Mouse (Mus musculus) stomach, embryonic 15.5 days (tissue): ENCODE measurements around the gene Tcte2. TPM values are rescaled to one million over a fixed set of nuclear protein-coding genes. Genes with fewer than 3 reads are reported as not detected.
A peak's percentile ranks its signal among the peaks of the same experiment; 100 is the strongest.

Experiments used
- ATAC-seq: fragments of 200-750 bp; cut with Nextera tagmentation; 2 replicates; pipeline ENCODE4 v1.8.0; 2017; ENCODE audit warnings: low read depth, moderate number of reproducible peaks, moderate TSS enrichment; ENCODE audit not compliant: insufficient read depth, low FRiP score
- H3K27ac ChIP-seq: fragments of 300-500 bp; sonication (generic); 2 replicates; pipeline ENCODE4 v1.5.1; 2015; ENCODE audit warnings: mild to moderate bottlenecking, inconsistent platforms
- H3K27me3 ChIP-seq: fragments of 300-500 bp; sonication (generic); replicated peaks from 2 replicates; pipeline ENCODE4 v1.6.1; 2015; ENCODE audit warnings: inconsistent platforms
- H3K36me3 ChIP-seq: fragments of 300-500 bp; sonication (generic); 2 replicates; pipeline ENCODE4 v1.6.1; 2015; ENCODE audit warnings: inconsistent platforms
- H3K4me1 ChIP-seq: fragments of 300-500 bp; sonication (generic); 2 replicates; pipeline ENCODE4 v1.6.1; 2015; ENCODE audit warnings: inconsistent platforms
- H3K4me2 ChIP-seq: fragments of 300-500 bp; sonication (generic); 2 replicates; pipeline ENCODE4 v1.6.1; 2015; ENCODE audit warnings: mild to moderate bottlenecking, inconsistent platforms
- H3K4me3 ChIP-seq: fragments of 300-500 bp; sonication (generic); replicated peaks from 2 replicates; pipeline ENCODE4 v1.5.1; 2015; ENCODE audit warnings: inconsistent platforms
- H3K9ac ChIP-seq: fragments of 300-500 bp; sonication (generic); 2 replicates; pipeline ENCODE4 v1.6.1; 2015; ENCODE audit warnings: inconsistent platforms
- H3K9me3 ChIP-seq: fragments of 300-500 bp; sonication (generic); 2 replicates; pipeline ENCODE4 v1.6.1; 2016; ENCODE audit warnings: inconsistent platforms
- WGBS: fragments of 180-500 bp; shearing (Covaris S2); methylation state at CpG from one replicate; pipeline ENCODE4 v1.1.7; 2015; 5-methylcytosine and 5-hydroxymethylcytosine counted together
- polyA plus RNA-seq: library from polyadenylated mRNA; unstranded; fragments of >200 nt; fragmentation: Nextera tagmentation; extraction: Ambion mirVana; gene quantifications from 2 replicates; pipeline ENCODE4 v1.2.1, GENCODE M21; 2015

Gene Tcte2
- polyA plus RNA-seq, 1 experiment from 2014 or later, result 7.4 TPM

DNA sequence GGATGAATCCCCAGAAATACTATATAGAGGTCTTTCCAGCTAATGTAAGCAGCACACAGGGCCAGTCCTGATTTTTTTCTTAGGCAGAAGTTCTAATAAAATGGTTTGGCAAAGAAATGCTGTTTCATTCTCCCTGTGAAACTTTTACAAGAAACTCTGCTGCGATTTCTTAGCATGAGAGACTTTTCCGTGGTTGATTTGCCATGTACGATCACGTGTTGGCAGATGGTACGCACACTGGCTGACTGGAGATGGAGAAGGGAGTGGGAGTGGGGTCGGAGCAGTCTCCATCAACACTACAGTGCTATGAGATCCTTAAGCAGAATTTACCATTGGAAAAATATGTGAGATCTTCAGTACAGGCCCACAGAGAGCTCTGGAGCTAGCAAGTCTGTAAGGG lies 17.4 kb downstream of the Tcte2 start:
- peak overlapping the region; percentile 92 for H3K27ac ChIP-seq
- H3K36me3 ChIP-seq, result no peaks in the 10 kb centered on the region
- no peak for ATAC-seq
- H3K27me3 ChIP-seq, result no peaks in the 10 kb centered on the region
- H3K4me3 ChIP-seq, result no peak overlapping the region
- no peaks in the 10 kb centered on the region for H3K9me3 ChIP-seq
- H3K9ac ChIP-seq, result no peak overlapping the region
- 64% methylated on average over 6 of the region's 6 CpGs for WGBS
- no peak overlapping the region for H3K4me2 ChIP-seq
- H3K4me1 ChIP-seq, result peaks cover 21% of the 10 kb centered on the region

DNA sequence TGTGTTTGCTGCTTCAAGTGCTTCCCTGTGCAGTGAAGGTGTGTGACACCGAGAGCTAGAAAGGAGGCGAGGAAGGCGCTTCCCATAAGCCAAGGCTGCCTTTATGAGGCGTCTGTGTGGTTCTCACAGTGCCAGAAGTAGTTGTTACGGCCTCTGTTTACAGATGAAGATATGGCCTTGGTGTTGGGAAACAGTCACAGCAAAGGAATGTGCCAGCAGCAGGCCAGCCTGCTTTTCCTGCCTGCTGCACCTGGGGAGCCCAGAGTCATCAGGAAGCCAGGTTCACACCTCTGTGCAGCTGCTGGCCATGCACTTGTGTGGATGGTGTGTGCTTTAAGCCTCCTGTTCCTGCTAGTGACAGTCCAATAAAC lies 17.9 kb downstream of the Tcte2 start:
- Histone ChIP-seq H3K27ac (peak overlapping the region; percentile 92), H3K4me2 (peak overlapping the region; percentile 27), H3K9ac (no peak overlapping the region), H3K9me3 (no peaks in the 10 kb centered on the region), H3K4me3 (no peak overlapping the region), H3K4me1 (peaks cover 21% of the 10 kb centered on the region), H3K36me3 (no peaks in the 10 kb centered on the region), H3K27me3 (no peaks in the 10 kb centered on the region)
- peak; percentile 87 for ATAC-seq
- 29% methylated on average over 5 of the region's 5 CpGs for WGBS

DNA sequence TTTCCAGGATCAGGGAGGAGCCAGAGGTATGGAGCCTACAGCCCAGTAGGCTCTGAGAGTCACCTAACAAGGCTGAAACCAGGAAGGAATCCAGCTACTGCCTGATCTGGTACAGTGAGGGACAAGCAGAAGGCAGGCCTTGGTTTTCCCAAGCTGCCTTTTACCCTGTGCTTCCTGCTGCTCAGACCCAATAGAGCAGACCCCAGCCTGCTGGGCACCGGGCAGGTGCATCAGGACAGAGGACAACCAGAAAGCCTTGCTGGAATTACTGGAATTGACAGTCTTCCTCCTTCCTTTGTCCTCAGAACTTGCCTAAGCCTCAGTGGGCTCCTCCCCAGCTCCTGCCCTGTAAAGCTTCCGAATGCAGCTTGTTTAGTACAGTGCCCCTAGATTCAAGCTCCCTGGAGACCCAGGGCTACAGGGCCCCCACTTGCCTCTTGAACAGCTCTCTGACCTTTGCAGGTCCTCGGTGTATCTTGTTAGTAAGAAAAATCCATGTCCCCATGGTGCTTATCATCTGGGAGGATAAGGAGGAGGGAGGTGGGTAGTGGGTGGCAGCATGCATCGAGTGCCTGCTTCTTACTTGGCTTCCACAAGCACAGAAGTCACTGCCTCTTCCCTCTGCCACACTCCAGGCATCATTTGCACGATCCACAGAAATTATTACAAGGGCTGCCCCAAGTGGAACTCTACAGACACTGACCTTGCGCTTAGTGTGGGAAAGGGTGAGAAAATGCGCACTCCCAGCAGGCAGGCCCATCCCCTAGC lies 18.5 kb downstream of the Tcte2 start:
- H3K4me1 ChIP-seq, result peaks cover 21% of the 10 kb centered on the region
- no peaks in the 10 kb centered on the region for H3K9me3 ChIP-seq
- 35% methylated on average over 7 of the region's 7 CpGs for WGBS
- H3K4me2 ChIP-seq, result peak overlapping the region; percentile 27
- no peak for ATAC-seq
- no peak overlapping the region for H3K9ac ChIP-seq
- H3K27ac ChIP-seq, result peak overlapping the region; percentile 92
- H3K4me3 ChIP-seq, result no peak overlapping the region
- no peaks in the 10 kb centered on the region for H3K36me3 ChIP-seq
- no peaks in the 10 kb centered on the region for H3K27me3 ChIP-seq

DNA sequence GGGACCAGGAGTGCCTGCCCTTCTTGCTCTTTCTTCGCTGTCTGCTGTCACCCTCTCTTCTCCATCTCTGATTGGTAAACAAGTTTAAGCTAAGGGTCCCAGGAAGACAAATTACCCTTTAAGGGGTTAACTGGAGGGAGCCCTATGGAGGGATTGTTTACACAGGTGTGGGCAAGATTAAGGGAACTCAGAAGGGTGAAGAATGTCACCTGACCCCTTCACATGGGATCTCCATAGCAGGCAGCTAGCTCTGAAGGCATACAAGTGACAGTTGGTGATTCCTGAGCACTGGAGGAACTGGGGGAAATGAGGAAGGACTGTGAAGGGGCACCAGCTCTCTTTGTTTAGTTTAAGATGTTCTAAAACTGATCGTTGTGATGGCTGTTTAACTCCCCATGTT lies 19.3 kb downstream of the Tcte2 start:
- Histone ChIP-seq H3K4me3 (no peak overlapping the region), H3K9ac (no peak overlapping the region), H3K4me2 (peak overlapping the region; percentile 19; the same call in 1 of the 2 replicates), H3K27ac (peak overlapping the region; percentile 92), H3K36me3 (no peaks in the 10 kb centered on the region), H3K27me3 (no peaks in the 10 kb centered on the region), H3K4me1 (peaks cover 23% of the 10 kb centered on the region), H3K9me3 (no peaks in the 10 kb centered on the region)
- WGBS, result 22% methylated on average over 2 of the region's 2 CpGs
- peak; percentile 19; the same call in 1 of the 2 replicates for ATAC-seq

DNA sequence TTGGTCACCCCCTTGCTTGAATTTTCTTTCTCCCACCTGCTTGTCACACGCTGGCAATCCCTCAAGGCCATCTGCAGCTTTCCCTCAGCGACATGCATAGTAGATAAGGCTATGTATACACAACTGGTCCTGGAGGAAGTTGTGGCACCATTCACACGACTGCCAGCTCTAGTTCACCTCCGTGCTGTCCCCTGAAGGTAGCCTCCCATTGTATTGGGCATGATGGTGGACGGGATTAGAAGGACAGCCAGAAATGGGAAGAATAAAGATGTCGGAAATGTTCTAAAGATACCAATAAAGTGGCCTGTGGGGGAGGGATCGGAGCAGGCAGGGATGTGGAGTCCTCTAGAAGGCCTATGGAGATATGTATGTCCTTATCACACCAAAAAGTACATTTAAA lies 20.0 kb downstream of the Tcte2 start:
- Histone ChIP-seq H3K4me2 (peak overlapping the region; percentile 19; the same call in 1 of the 2 replicates), H3K27me3 (no peaks in the 10 kb centered on the region), H3K4me1 (peaks cover 25% of the 10 kb centered on the region), H3K4me3 (no peak overlapping the region), H3K9me3 (no peaks in the 10 kb centered on the region), H3K36me3 (no peaks in the 10 kb centered on the region), H3K27ac (peak overlapping the region; percentile 92), H3K9ac (no peak overlapping the region)
- WGBS, result 48% methylated on average over 7 of the region's 7 CpGs
- ATAC-seq, result no peak

DNA sequence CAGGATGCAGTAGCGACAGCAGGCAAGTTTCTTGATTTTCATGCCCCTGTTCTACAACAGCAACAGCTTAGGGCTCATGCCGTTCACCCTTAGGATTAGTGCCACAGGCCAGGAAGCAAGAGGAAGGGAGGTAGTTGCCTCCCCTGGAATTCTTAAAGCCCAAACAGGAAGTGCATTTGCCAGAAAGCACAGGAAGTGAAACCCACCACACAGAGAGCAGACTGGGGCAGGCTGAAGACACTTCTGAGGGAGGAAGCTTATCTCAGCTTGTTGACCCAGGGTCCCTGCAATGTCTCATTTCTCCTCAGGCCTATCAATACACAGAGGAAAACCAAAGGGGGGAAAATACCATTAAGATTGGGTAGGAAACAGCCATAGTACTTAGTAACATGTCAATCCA lies 20.8 kb downstream of the Tcte2 start:
- Histone ChIP-seq H3K9me3 (no peaks in the 10 kb centered on the region), H3K27ac (peak overlapping the region; percentile 92), H3K27me3 (no peaks in the 10 kb centered on the region), H3K4me3 (no peak overlapping the region), H3K36me3 (no peaks in the 10 kb centered on the region), H3K4me1 (peaks cover 25% of the 10 kb centered on the region), H3K4me2 (peak overlapping the region; percentile 13; the same call in 1 of the 2 replicates), H3K9ac (no peak overlapping the region)
- WGBS, result 21% methylated on average over 2 of the region's 2 CpGs
- ATAC-seq, result no peak

DNA sequence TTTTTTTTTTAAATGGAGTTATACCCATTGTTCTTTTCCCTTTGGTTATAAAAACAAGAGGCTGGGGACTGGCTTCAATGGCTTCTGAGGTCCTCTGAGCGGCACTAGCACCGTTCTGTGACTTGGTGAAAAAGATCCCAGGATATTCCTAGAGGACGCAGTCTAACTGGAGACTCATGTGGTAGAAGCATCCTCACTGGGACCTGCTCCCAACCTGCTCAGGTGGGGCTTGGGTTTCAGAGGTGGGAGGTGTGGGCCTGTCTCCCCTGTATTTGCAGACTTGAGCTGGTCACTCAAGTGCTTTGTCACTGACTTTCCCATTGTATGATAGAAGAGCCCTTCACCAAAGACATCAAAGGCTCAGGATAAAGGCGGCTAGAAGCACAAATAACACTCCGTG lies 21.6 kb downstream of the Tcte2 start:
- no peaks in the 10 kb centered on the region for H3K9me3 ChIP-seq
- H3K27ac ChIP-seq, result peak overlapping the region; percentile 5; the same call in 1 of the 2 replicates
- no peaks in the 10 kb centered on the region for H3K36me3 ChIP-seq
- no peak overlapping the region for H3K9ac ChIP-seq
- WGBS, result 65% methylated on average over 5 of the region's 5 CpGs
- H3K4me2 ChIP-seq, result no peak overlapping the region
- no peak for ATAC-seq
- peaks cover 25% of the 10 kb centered on the region for H3K4me1 ChIP-seq
- no peak overlapping the region for H3K4me3 ChIP-seq
- H3K27me3 ChIP-seq, result no peaks in the 10 kb centered on the region

DNA sequence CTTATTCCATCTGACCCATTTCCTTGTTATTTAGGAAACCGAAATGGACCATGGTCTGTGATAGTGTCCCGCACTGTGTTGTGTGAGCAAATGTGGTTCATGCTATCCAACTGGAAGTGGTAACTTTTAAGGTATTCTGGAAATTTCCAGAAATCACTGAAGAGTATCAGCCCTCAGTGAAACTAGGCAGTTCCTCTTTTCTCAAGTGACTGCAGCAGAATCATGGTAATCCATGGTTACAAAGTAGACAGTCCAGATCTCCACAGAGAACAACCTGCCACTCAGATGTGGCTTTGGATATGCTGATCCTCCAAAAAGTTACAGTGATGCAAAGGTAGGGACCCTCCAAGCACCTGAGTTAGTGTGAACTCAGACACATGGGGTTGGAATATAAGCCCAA lies 22.7 kb downstream of the Tcte2 start:
- Histone ChIP-seq H3K9me3 (no peaks in the 10 kb centered on the region), H3K27me3 (no peaks in the 10 kb centered on the region), H3K36me3 (no peaks in the 10 kb centered on the region), H3K4me1 (peaks cover 20% of the 10 kb centered on the region), H3K27ac (no peak overlapping the region), H3K4me2 (no peak overlapping the region; the same call in 1 of the 2 replicates), H3K4me3 (no peak overlapping the region), H3K9ac (no peak overlapping the region)
- ATAC-seq, result no peak
- 90% methylated on average over 2 of the region's 2 CpGs for WGBS

DNA sequence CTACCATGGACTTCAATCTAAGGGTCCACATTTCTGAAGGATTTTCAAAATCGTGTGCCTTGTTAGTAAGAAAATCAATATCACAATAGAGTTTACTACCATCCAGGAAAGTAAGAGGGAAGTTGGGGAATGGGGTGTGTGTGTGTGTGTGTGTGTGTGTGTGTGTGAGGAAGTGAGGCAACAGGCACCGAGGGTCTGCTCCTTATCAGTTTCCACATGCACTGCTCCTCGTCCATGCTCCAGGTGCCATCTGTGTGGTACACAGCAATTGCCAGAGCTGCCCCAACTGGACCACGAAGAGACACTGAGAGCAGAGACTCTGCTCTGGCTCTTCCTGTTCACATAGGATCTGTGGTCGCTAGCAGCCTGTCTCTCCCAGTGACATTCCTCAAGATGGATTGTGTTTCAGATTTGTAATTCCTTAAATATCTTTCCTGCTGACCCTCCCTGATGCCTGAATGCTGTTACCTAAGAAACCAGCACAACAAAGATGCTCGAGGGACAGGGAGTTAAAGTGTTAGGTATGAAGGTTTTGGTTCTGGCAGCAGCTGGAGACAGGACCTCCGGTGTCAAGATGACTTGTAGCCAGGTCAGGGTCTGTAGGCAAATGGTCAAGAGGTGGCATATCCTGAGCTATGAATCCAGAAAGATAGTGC lies 23.4 kb downstream of the Tcte2 start:
- no peak overlapping the region for H3K9ac ChIP-seq
- no peak overlapping the region for H3K27ac ChIP-seq
- no peaks in the 10 kb centered on the region for H3K36me3 ChIP-seq
- H3K4me3 ChIP-seq, result no peak overlapping the region
- H3K4me2 ChIP-seq, result no peak overlapping the region
- no peak for ATAC-seq
- H3K27me3 ChIP-seq, result no peaks in the 10 kb centered on the region
- H3K9me3 ChIP-seq, result no peaks in the 10 kb centered on the region
- 43% methylated on average over 7 of the region's 7 CpGs for WGBS
- H3K4me1 ChIP-seq, result peaks cover 14% of the 10 kb centered on the region

DNA sequence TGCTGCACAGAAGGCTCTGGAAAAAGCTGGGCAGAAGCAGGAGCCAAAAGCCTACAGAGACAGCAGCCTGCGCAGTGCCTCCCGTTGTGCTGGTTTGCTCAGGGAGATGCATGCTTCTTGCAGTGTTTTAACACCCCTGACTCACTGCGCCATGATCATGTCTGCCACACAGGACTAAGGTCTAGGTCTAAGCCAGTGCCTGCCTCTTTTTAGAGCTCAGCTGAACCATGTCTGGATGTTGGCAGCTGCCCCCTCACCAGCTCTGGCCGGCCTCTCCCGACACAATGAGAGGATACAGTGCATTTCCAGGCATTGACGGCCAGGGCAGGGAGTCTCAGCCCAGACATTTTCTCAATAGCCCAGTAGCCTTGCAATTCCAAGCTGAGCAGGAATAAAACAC lies 24.3 kb downstream of the Tcte2 start:
- Histone ChIP-seq H3K4me3 (no peak overlapping the region), H3K9me3 (no peaks in the 10 kb centered on the region), H3K27ac (no peak overlapping the region), H3K9ac (no peak overlapping the region), H3K36me3 (no peaks in the 10 kb centered on the region), H3K4me1 (peaks cover 14% of the 10 kb centered on the region), H3K27me3 (no peaks in the 10 kb centered on the region), H3K4me2 (no peak overlapping the region)
- ATAC-seq, result no peak
- WGBS, result 58% methylated on average over 6 of the region's 6 CpGs

DNA sequence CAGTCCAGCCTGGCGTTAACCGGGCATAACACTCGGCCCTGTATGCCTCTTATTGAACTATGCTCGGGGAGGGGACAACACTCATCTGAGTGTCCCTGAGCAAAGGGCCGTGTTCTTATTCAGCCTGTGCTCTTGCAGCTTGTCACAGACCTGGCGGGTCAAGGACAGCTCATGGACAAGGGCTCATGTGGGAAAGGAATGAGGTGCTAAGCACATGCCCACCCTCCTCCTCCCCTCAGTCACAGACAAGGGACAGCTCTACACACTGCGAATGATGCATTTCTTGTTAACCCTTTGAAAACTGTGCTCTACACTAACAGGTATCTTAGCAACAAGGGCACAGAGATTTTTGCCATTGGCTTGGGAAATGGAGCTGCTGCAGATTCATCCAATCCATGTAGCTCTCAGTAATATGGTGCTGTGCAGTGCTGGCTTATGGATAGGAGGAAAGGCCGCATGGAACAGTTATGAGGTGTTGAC lies 25.8 kb downstream of the Tcte2 start:
- Histone ChIP-seq H3K36me3 (no peaks in the 10 kb centered on the region), H3K9me3 (no peaks in the 10 kb centered on the region), H3K4me2 (no peak overlapping the region), H3K27me3 (no peaks in the 10 kb centered on the region), H3K4me1 (peaks cover 11% of the 10 kb centered on the region), H3K4me3 (no peak overlapping the region), H3K27ac (no peak overlapping the region), H3K9ac (no peak overlapping the region)
- 62% methylated on average over 8 of the region's 8 CpGs for WGBS
- no peak for ATAC-seq

DNA sequence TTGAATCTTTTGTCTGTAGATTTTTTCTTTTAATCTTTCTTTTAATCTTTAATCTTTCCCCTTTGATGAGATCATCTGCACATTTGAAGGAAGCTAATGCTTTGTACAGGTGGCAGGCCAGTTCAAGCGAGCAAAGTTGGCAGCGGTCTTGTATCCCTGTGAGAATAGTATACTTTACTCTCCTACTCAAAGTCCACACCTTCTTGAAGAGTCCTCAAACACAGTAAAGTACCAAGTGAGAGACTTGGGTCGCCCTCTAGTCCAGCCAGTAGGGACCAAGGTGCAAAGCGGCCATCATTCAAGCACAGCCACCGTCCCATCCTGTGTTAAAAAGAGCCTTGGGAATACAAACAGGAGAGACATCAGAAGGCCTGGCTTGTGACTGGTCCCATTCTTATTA lies 26.6 kb downstream of the Tcte2 start:
- peaks cover 6% of the 10 kb centered on the region; the same call in 1 of the 2 replicates for H3K4me1 ChIP-seq
- H3K36me3 ChIP-seq, result no peaks in the 10 kb centered on the region
- H3K4me3 ChIP-seq, result no peak overlapping the region
- H3K27ac ChIP-seq, result no peak overlapping the region
- no peak overlapping the region for H3K4me2 ChIP-seq
- no peaks in the 10 kb centered on the region for H3K9me3 ChIP-seq
- 85% methylated on average over 5 of the region's 5 CpGs for WGBS
- no peak for ATAC-seq
- H3K27me3 ChIP-seq, result no peaks in the 10 kb centered on the region
- no peak overlapping the region for H3K9ac ChIP-seq
